Mouse (Mus musculus): ENCODE results near the gene Trit1. TPM values are rescaled to one million over a fixed set of nuclear protein-coding genes. Genes with fewer than 3 reads are reported as not detected.
A peak's percentile ranks its signal among the peaks of the same experiment; 100 is the strongest.

Trit1 gene
- polyA plus RNA-seq, 1 experiment = 0.85 TPM

DNA sequence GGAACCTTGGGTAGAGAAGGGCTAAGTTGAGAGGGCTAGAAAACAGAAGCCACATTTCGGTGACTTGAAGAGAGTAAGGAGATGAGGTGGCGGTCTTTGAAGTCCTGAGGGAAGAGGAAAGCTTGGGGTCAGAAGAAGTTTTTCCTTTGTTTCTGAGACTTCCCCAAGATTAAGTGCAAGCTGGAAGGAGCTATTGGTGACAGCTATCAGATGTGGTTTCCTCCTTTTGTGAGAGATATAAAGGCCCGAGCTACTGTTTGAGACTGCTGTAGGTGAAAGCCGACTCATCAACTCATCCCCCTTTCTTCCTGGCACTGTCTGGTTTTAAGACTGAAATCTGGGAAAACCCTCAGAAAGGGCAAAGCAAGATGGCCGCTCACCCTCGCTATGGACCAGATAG is 52.2 kb downstream of the Trit1 start:
- TF ChIP-seq FLI1 (IDR thresholded peaks at IDR 0.05; ENCODE audit: low read length) (no peak), GATA1 (IDR thresholded peaks at IDR 0.05; ENCODE audit: borderline replicate concordance, low read length) (no peak)
- Histone ChIP-seq H3K36me3 (replicated peaks; ENCODE audit: low read length) (no peaks in the 10 kb centered on the region), H3K4me1 (peaks cover 24% of the 10 kb centered on the region), H3K9me3 (peaks cover 3% of the 10 kb centered on the region; the same call in 1 of the 2 replicates), H3K4me3 (replicated peaks) (no peak overlapping the region), H3K27me3 (replicated peaks) (peaks cover 46% of the 10 kb centered on the region)

DNA sequence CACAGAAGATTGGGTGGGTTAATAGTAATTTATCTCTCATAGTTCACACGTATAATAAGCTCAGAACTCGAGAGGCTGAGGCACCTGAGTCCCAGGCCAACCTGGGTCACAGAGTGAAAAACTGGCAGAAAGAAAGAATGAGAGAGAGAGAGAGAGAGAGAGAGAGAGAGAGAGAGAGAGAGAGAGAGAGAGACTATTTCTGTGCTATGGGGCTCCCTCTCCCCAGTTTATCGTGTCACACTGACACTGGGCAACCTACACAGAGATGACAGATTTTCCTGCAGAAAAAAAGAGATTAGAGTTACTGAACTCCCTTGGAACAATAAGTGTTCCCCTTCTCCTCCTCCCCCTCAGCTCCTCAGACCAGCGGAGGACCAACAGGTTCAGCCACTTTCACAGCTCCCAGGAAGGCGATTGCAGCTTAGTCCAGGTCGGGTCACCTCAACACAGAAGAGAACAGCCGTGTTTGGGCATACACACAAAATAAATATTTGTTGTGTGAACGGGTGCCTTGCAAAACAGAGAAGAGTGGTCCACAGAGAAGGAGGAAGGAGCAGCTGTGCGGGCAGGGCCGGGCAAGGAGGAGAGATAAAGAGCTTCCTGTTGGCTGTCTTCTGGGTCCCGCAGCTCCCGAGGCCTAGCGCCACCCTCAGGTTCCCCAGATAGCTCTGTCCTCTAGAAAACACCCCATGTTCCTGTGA is 55.0 kb downstream of the Trit1 start:
- peak overlapping the region; percentile 86 for H3K4me3 ChIP-seq (replicated peaks)
- no peak for TF ChIP-seq FLI1 (IDR thresholded peaks at IDR 0.05; ENCODE audit: low read length)
- no peaks in the 10 kb centered on the region for H3K36me3 ChIP-seq (replicated peaks; ENCODE audit: low read length)
- H3K4me1 ChIP-seq = peaks cover 24% of the 10 kb centered on the region
- peaks cover 3% of the 10 kb centered on the region; the same call in 1 of the 2 replicates for H3K9me3 ChIP-seq
- H3K27me3 ChIP-seq (replicated peaks) = peaks cover 52% of the 10 kb centered on the region

DNA sequence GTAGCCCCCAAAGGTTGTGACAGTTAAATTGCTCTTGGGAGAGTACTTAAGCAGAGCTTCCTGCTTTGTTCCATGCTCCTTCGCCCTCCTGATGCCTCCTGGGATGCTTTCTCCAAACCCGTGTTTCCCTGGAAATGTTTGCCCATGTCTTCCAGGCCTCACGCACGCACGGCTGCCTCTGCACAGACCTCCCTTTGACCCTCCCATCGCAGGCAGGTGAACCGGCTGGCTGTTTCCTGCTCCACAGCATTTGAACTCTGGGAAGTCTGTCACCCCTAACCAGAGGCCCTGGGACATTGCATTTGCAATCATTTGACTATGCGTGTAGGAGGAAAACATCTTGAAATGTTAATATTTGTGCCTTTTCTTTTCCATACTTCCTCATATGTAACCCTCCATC is 60.5 kb downstream of the Trit1 start:
- Histone ChIP-seq H3K27me3 (replicated peaks) (peaks cover 65% of the 10 kb centered on the region), H3K4me3 (replicated peaks) (no peak overlapping the region), H3K4me1 (no peaks in the 10 kb centered on the region), H3K9me3 (peaks cover 2% of the 10 kb centered on the region; the same call in 1 of the 2 replicates), H3K36me3 (replicated peaks; ENCODE audit: low read length) (no peaks in the 10 kb centered on the region)
- no peak for TF ChIP-seq GATA1 (IDR thresholded peaks at IDR 0.05; ENCODE audit: borderline replicate concordance, low read length)
- TF ChIP-seq FLI1 (IDR thresholded peaks at IDR 0.05; ENCODE audit: low read length) = no peak

DNA sequence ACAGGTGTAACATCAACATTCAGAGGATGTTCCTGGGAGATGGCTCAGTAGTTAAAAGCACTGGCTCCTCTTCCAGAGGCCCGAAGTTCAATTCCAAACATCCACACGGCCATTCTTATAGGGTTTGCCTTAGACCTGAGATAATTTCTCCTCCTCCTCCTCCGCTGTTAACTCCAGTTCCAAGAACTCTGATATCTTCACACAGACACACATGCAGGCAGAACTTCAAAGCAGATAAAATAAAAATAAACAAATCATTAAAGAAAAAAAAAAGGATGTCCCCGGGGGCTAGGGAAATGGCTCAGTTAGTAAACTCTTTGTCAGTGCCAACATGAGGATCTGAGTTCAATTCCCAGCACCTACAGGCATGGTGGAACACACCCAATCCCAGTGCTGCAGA is 61.8 kb downstream of the Trit1 start:
- no peaks in the 10 kb centered on the region for H3K36me3 ChIP-seq (replicated peaks; ENCODE audit: low read length)
- no peak overlapping the region for H3K4me3 ChIP-seq (replicated peaks)
- no peak for TF ChIP-seq FLI1 (IDR thresholded peaks at IDR 0.05; ENCODE audit: low read length)
- H3K9me3 ChIP-seq = peaks cover 2% of the 10 kb centered on the region; the same call in 1 of the 2 replicates
- peaks cover 73% of the 10 kb centered on the region for H3K27me3 ChIP-seq (replicated peaks)
- peaks cover 5% of the 10 kb centered on the region; the same call in 1 of the 2 replicates for H3K4me1 ChIP-seq

DNA sequence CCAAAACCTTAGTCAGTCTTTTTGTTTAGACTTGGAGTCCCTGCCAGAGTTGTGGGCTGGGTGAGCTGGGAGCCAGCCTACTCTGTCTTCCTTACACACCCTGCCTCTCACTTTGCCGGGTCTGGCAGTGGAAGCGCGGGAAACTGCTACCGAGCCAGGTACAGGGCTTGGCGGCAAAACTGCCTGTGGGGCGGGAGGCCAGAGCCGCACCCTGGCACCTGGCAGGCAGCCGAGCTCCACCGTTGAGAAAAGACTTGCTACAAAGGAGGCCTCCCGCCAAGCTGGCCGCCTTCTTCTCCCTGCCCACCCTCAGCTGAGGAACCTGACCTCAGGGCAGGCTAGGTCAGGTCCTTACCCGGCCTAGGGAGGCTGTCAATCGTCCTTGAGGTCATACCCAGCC is 64.4 kb downstream of the Trit1 start:
- TF ChIP-seq FLI1 (IDR thresholded peaks at IDR 0.05; ENCODE audit: low read length) (no peak), GATA1 (IDR thresholded peaks at IDR 0.05; ENCODE audit: borderline replicate concordance, low read length) (no peak)
- H3K36me3 ChIP-seq (replicated peaks; ENCODE audit: low read length) = no peaks in the 10 kb centered on the region
- H3K9me3 ChIP-seq = peaks cover 8% of the 10 kb centered on the region
- H3K4me3 ChIP-seq (replicated peaks) = no peak overlapping the region
- peaks cover 5% of the 10 kb centered on the region; the same call in 1 of the 2 replicates for H3K4me1 ChIP-seq
- peaks cover 52% of the 10 kb centered on the region for H3K27me3 ChIP-seq (replicated peaks)

DNA sequence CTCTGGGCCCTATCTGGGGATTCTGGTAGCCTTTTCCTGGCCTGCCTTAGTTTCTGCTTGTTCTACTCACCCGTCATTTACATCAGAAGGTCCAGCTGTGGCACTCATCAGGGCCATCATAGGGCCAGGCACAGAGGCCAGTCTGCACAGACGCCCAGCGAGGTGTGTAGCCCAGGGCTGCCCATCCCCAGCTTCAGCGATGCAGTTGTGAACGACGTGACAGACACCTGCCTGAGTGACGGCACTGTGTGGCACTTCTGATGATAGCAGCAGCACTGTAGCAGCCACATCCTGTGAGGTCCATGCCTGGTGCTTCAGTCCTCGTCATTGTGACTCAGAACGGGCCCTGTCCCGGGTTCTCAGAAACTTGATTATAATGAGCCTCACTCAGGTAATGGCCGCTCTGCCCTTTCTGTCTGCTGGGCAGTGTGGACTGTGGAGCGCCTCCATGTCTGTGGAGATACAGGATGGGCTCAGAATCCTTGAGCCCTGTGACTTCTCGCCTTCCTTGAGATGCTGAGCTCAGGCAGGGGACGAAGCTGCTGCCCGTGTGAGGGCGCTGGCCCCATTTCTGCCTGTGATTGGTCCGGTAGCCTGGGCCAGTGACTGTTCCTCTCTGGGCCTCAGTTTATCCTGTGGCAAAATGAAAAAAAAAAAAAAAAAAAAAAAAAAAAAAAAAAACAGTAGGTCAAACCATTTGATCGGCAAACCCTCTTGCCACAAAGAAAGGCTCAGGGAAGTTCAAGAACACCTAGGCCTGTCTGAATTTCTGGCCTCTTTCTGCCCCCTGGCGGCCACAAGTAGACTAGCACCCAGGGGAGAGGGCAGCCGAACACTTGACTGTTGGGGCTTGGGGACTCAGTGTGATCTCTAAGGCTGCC is 66.1 kb downstream of the Trit1 start:
- Histone ChIP-seq H3K9me3 (peaks cover 12% of the 10 kb centered on the region), H3K4me3 (replicated peaks) (no peak overlapping the region), H3K36me3 (replicated peaks; ENCODE audit: low read length) (no peaks in the 10 kb centered on the region), H3K4me1 (peaks cover 5% of the 10 kb centered on the region; the same call in 1 of the 2 replicates), H3K27me3 (replicated peaks) (peaks cover 45% of the 10 kb centered on the region)
- TF ChIP-seq FLI1 (IDR thresholded peaks at IDR 0.05; ENCODE audit: low read length) (no peak), GATA1 (IDR thresholded peaks at IDR 0.05; ENCODE audit: borderline replicate concordance, low read length) (no peak)

DNA sequence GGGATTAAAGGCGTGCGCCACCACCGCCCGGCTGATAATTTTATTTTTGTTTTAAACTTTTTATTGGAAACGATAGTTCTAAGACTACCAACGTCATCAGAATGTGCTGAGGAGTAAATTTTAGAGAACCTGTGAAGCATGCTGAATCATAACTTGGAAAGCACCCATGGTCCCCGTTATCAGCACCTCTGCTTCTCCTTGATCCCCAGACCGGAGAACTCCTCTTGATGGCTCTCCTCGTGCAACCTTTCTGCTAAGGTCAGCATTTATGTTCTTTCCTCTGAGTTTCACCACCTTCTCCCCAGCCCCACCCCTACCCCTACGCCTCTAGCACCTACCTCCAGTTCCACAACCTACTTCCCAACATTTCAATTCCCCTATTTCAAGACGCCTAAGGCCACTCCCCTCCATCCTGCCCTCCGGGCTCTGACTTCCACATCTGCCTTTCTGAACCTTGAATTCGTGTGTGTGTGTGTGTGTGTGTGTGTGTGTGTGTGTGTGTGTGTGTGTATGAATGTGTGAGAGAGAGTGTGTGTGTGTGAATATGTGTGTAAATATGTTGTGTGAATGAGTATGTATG is 67.0 kb downstream of the Trit1 start:
- H3K36me3 ChIP-seq (replicated peaks; ENCODE audit: low read length) = no peaks in the 10 kb centered on the region
- H3K4me1 ChIP-seq = peaks cover 5% of the 10 kb centered on the region; the same call in 1 of the 2 replicates
- peaks cover 12% of the 10 kb centered on the region for H3K9me3 ChIP-seq
- peaks cover 43% of the 10 kb centered on the region for H3K27me3 ChIP-seq (replicated peaks)
- TF ChIP-seq GATA1 (IDR thresholded peaks at IDR 0.05; ENCODE audit: borderline replicate concordance, low read length) = no peak
- TF ChIP-seq FLI1 (IDR thresholded peaks at IDR 0.05; ENCODE audit: low read length) = no peak
- H3K4me3 ChIP-seq (replicated peaks) = no peak overlapping the region

DNA sequence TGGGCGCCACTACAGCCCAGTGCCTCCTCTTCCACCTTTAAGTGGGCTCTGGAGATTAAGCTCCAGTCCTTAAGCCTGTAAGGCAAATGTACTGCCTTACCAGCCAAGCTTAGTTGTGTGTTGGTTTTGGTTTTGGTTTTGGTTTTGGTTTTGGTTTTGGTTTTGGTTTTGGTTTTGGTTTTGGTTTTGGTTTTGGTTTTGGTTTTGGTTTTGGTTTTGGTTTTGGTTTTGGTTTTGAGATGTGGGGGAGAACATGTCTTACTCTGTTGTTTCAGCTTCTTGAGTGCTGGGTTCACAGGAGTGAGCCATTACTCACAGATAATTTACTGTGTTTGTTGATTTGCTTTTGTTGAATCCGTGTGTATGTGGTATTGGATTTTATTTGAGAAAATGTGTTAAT is 68.9 kb downstream of the Trit1 start:
- H3K4me1 ChIP-seq = peaks cover 5% of the 10 kb centered on the region; the same call in 1 of the 2 replicates
- H3K9me3 ChIP-seq = peaks cover 12% of the 10 kb centered on the region
- H3K27me3 ChIP-seq (replicated peaks) = peaks cover 34% of the 10 kb centered on the region
- H3K36me3 ChIP-seq (replicated peaks; ENCODE audit: low read length) = no peaks in the 10 kb centered on the region
- TF ChIP-seq GATA1 (IDR thresholded peaks at IDR 0.05; ENCODE audit: borderline replicate concordance, low read length) (no peak), FLI1 (IDR thresholded peaks at IDR 0.05; ENCODE audit: low read length) (no peak)
- H3K4me3 ChIP-seq (replicated peaks) = no peak overlapping the region

DNA sequence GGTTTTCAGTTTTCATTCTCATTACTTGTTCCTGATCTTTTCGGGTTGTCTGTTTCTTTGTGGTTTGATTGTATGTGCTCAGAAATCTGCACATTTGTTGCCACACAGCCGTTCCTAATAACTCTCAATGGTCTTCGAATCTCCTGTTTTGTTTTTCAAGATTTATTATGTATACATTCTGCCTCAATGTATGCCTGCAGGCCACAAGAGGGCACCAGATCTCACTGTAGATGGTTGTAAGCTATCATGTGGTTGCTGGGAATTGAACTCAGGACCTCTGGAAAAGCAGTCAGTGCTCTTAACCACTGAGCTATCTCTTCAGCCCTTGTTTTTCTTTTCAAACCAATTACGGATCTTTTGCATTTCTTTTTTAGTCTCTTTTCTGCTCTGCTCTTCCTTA is 70.0 kb downstream of the Trit1 start:
- TF ChIP-seq GATA1 (IDR thresholded peaks at IDR 0.05; ENCODE audit: borderline replicate concordance, low read length) (no peak), FLI1 (IDR thresholded peaks at IDR 0.05; ENCODE audit: low read length) (no peak)
- Histone ChIP-seq H3K9me3 (peaks cover 12% of the 10 kb centered on the region), H3K27me3 (replicated peaks) (peaks cover 25% of the 10 kb centered on the region), H3K4me3 (replicated peaks) (no peak overlapping the region), H3K36me3 (replicated peaks; ENCODE audit: low read length) (no peaks in the 10 kb centered on the region), H3K4me1 (peaks cover 5% of the 10 kb centered on the region; the same call in 1 of the 2 replicates)

Measured in megakaryocyte, embryonic 14.5 days (primary cell).